In genomic region chr1:25185909-25186308, GRCm38 (mm10) we compare ENCODE assay signal across 22 mouse cellular contexts.
DNase-seq lines count a peak whose midpoint lies in the region; ATAC-seq and TF ChIP-seq lines count a peak whose summit lies in the region.
"Had no signal": no experiment of that assay in that cellular context is flagged by ENCODE, and none has a peak within 500 bp of the region (broad histone marks: within the 10 kb centered on the region; RNA-seq: fewer than 3 reads in every experiment).

No protein-coding gene starts in this region.

- no peak for TF ChIP-seq CTCF in midbrain, postnatal 0 days (IDR thresholded peaks at IDR 0.05)

- H3K27me3 ChIP-seq in forebrain, embryonic 12.5 days, result no peaks in the 10 kb centered on the region
- no peaks in the 10 kb centered on the region for H3K27me3 ChIP-seq in forebrain, embryonic 11.5 days (ENCODE audit: control insufficient read depth, insufficient read depth, low read length)
- H3K27me3 ChIP-seq in hindbrain, embryonic 12.5 days, result no peaks in the 10 kb centered on the region
- H3K27me3 ChIP-seq in hindbrain, embryonic 10.5 days (ENCODE audit: insufficient read depth, poor library complexity, severe bottlenecking), result no peaks in the 10 kb centered on the region
- no peaks in the 10 kb centered on the region for H3K27me3 ChIP-seq in midbrain, postnatal 0 days (ENCODE audit: insufficient read depth, low read length)
- no peaks in the 10 kb centered on the region for H3K27me3 ChIP-seq in midbrain, embryonic 13.5 days
- H3K27me3 ChIP-seq: embryonic facial prominence, embryonic 12.5 days; heart, embryonic 12.5 days; hindbrain, embryonic 15.5 days had no signal

- no peak overlapping the region for H3K4me3 ChIP-seq in forebrain, embryonic 12.5 days (replicated peaks)
- no peak overlapping the region for H3K4me3 ChIP-seq in forebrain, embryonic 11.5 days (ENCODE audit: low read depth, low read length)
- H3K4me3 ChIP-seq in hindbrain, embryonic 12.5 days, result no peak overlapping the region
- H3K4me3 ChIP-seq in hindbrain, embryonic 10.5 days, result no peak overlapping the region
- no peak overlapping the region for H3K4me3 ChIP-seq in midbrain, postnatal 0 days (ENCODE audit: low read depth, low read length)
- H3K4me3 ChIP-seq in midbrain, embryonic 13.5 days (replicated peaks), result no peak overlapping the region
- H3K4me3 ChIP-seq: embryonic facial prominence, embryonic 12.5 days; heart, adult 2 months; heart, embryonic 12.5 days; hindbrain, embryonic 15.5 days had no signal

- H3K4me2 ChIP-seq in forebrain, embryonic 12.5 days, result no peak overlapping the region
- no peak overlapping the region for H3K4me2 ChIP-seq in forebrain, embryonic 11.5 days (ENCODE audit: low read depth, low read length, severe bottlenecking)
- no peak overlapping the region for H3K4me2 ChIP-seq in hindbrain, embryonic 12.5 days (replicated peaks)
- H3K4me2 ChIP-seq in midbrain, postnatal 0 days (ENCODE audit: low read depth, low read length, poor library complexity, severe bottlenecking), result no peak overlapping the region
- no peak overlapping the region for H3K4me2 ChIP-seq in midbrain, embryonic 13.5 days (replicated peaks)
- H3K4me2 ChIP-seq: embryonic facial prominence, embryonic 12.5 days; heart, embryonic 12.5 days; hindbrain, embryonic 15.5 days had no signal

- 96% methylated on average over 2 of the region's 2 CpGs for WGBS in forebrain, embryonic 12.5 days
- 98% methylated on average over 2 of the region's 2 CpGs for WGBS in forebrain, embryonic 11.5 days
- 95% methylated on average over 2 of the region's 2 CpGs for WGBS in hindbrain, embryonic 12.5 days
- WGBS in hindbrain, embryonic 10.5 days, result 89% methylated on average over 2 of the region's 2 CpGs
- 96% methylated on average over 2 of the region's 2 CpGs for whole genome bisulfite sequencing in midbrain, postnatal 0 days
- 95% methylated on average over 2 of the region's 2 CpGs for WGBS in midbrain, embryonic 13.5 days

- H3K9me3 ChIP-seq in forebrain, embryonic 12.5 days, result no peaks in the 10 kb centered on the region
- no peaks in the 10 kb centered on the region for H3K9me3 ChIP-seq in forebrain, embryonic 11.5 days (ENCODE audit: control insufficient read depth, low read length)
- H3K9me3 ChIP-seq in hindbrain, embryonic 12.5 days (replicated peaks), result no peaks in the 10 kb centered on the region
- H3K9me3 ChIP-seq in hindbrain, embryonic 10.5 days, result no peaks in the 10 kb centered on the region
- H3K9me3 ChIP-seq in midbrain, postnatal 0 days (ENCODE audit: low read length), result no peaks in the 10 kb centered on the region
- no peaks in the 10 kb centered on the region for H3K9me3 ChIP-seq in midbrain, embryonic 13.5 days
- H3K9me3 ChIP-seq: embryonic facial prominence, embryonic 12.5 days; heart, embryonic 12.5 days; hindbrain, embryonic 15.5 days had no signal

- no peak for DNase-seq in forebrain, embryonic 11.5 days (ENCODE audit: low spot score)
- no peak for DNase-seq in hindbrain, embryonic 10.5 days (ENCODE audit: low spot score)
- DNase-seq in midbrain, postnatal 0 days (ENCODE audit: low spot score), result no peak
- DNase-seq in heart, adult 8-10 months (ENCODE audit: low spot score), result no peak
- DNase-seq: adrenal gland, adult 8-10 months; adrenal gland, postnatal 36 days; B cell, adult 2 months; cerebellum, adult 11 months; cerebellum, adult 8-10 months; cerebellum, postnatal 14 days; gastrocnemius, postnatal 14 days; heart, adult 2 months; kidney, adult 11 months; kidney, adult 9 months had no signal

- no peaks in the 10 kb centered on the region for H3K4me1 ChIP-seq in forebrain, embryonic 12.5 days
- H3K4me1 ChIP-seq in forebrain, embryonic 11.5 days (replicated peaks; ENCODE audit: control insufficient read depth, insufficient read depth, low read length), result no peaks in the 10 kb centered on the region; the same call in 1 of the 2 replicates
- 0 out of 2 replicates have a peak, but pooled peaks cover 2% of the 10 kb centered on the region for H3K4me1 ChIP-seq in hindbrain, embryonic 12.5 days
- no peaks in the 10 kb centered on the region for H3K4me1 ChIP-seq in hindbrain, embryonic 10.5 days (replicated peaks)
- no peaks in the 10 kb centered on the region for H3K4me1 ChIP-seq in midbrain, postnatal 0 days (ENCODE audit: insufficient read depth, low read length)
- 0 out of 2 replicates have a peak, but pooled peaks cover 4% of the 10 kb centered on the region for H3K4me1 ChIP-seq in midbrain, embryonic 13.5 days (replicated peaks)
- H3K4me1 ChIP-seq: heart, embryonic 12.5 days; hindbrain, embryonic 15.5 days had no signal

- H3K36me3 ChIP-seq in forebrain, embryonic 12.5 days (replicated peaks), result no peaks in the 10 kb centered on the region
- H3K36me3 ChIP-seq in forebrain, embryonic 11.5 days (ENCODE audit: control insufficient read depth, insufficient read depth, low read length), result no peaks in the 10 kb centered on the region
- no peaks in the 10 kb centered on the region for H3K36me3 ChIP-seq in hindbrain, embryonic 12.5 days
- H3K36me3 ChIP-seq in hindbrain, embryonic 10.5 days, result no peaks in the 10 kb centered on the region
- no peaks in the 10 kb centered on the region for H3K36me3 ChIP-seq in midbrain, postnatal 0 days (ENCODE audit: insufficient read depth, low read length)
- H3K36me3 ChIP-seq in midbrain, embryonic 13.5 days, result no peaks in the 10 kb centered on the region
- H3K36me3 ChIP-seq: embryonic facial prominence, embryonic 12.5 days; G1E; heart, embryonic 12.5 days; hindbrain, embryonic 15.5 days had no signal

- ATAC-seq in forebrain, embryonic 12.5 days (ENCODE audit: low FRiP score), result 0 out of 2 replicates have a peak, but pooled peaks have one; percentile 21
- no peak for ATAC-seq in forebrain, embryonic 11.5 days (replicated peaks; ENCODE audit: low FRiP score)
- ATAC-seq in hindbrain, embryonic 12.5 days (ENCODE audit: low FRiP score), result 0 out of 2 replicates have a peak, but pooled peaks have one; percentile 3
- ATAC-seq in midbrain, postnatal 0 days (ENCODE audit: low FRiP score), result peak; percentile 39; the same call in 1 of the 2 replicates
- no peak for ATAC-seq in midbrain, embryonic 13.5 days
- ATAC-seq: CD4-positive, CD25-positive, alpha-beta regulatory T cell, adult 4 months had no signal

- no peak overlapping the region for H3K27ac ChIP-seq in forebrain, embryonic 12.5 days
- H3K27ac ChIP-seq in forebrain, embryonic 11.5 days (ENCODE audit: low read depth, low read length), result no peak overlapping the region
- H3K27ac ChIP-seq in hindbrain, embryonic 12.5 days, result no peak overlapping the region
- no peak overlapping the region for H3K27ac ChIP-seq in hindbrain, embryonic 10.5 days
- H3K27ac ChIP-seq in midbrain, postnatal 0 days (ENCODE audit: low read depth, low read length), result no peak overlapping the region
- no peak overlapping the region for H3K27ac ChIP-seq in midbrain, embryonic 13.5 days
- H3K27ac ChIP-seq: embryonic facial prominence, embryonic 12.5 days; heart, adult 2 months; hindbrain, embryonic 15.5 days had no signal

- no peak overlapping the region for H3K9ac ChIP-seq in forebrain, embryonic 12.5 days
- H3K9ac ChIP-seq in forebrain, embryonic 11.5 days (ENCODE audit: low read length), result no peak overlapping the region
- H3K9ac ChIP-seq in hindbrain, embryonic 12.5 days, result no peak overlapping the region
- H3K9ac ChIP-seq in midbrain, postnatal 0 days (replicated peaks; ENCODE audit: low read length, poor library complexity, severe bottlenecking), result no peak overlapping the region
- no peak overlapping the region for H3K9ac ChIP-seq in midbrain, embryonic 13.5 days (replicated peaks)
- H3K9ac ChIP-seq: embryonic facial prominence, embryonic 12.5 days; heart, embryonic 12.5 days; hindbrain, embryonic 15.5 days had no signal

Comparison
In these comparisons a context has a peak if more than half of its experiments do, and no peak if none do; other contexts are left out.
1. ATAC-seq: peak in forebrain, embryonic 12.5 days (single experiment), hindbrain, embryonic 12.5 days (single experiment) and midbrain, postnatal 0 days (single experiment); none in forebrain, embryonic 11.5 days (single experiment) and midbrain, embryonic 13.5 days (single experiment).